Mouse (Mus musculus) kidney, postnatal 0 days (tissue): ENCODE measurements around the gene Ints1. TPM values are rescaled to one million over a fixed set of nuclear protein-coding genes. Genes with fewer than 3 reads are reported as not detected.

Experiments used
- ATAC-seq: fragments of 200-750 bp; cut with Nextera tagmentation; replicated peaks from 2 replicates; pipeline ENCODE4 v1.8.0; 2017; ENCODE audit warnings: low read depth, moderate number of reproducible peaks, moderate TSS enrichment, moderate library complexity; ENCODE audit not compliant: low FRiP score
- DNase-seq: peaks from one replicate; pipeline ENCODE4 v3.0.0-alpha.2; 2016; ENCODE audit warnings: low spot score
- H3K27ac ChIP-seq: fragments of 300-500 bp; sonication (generic); 2 replicates; pipeline ENCODE4 v1.5.1; 2014; ENCODE audit warnings: mild to moderate bottlenecking
- H3K27me3 ChIP-seq: fragments of 300-500 bp; sonication (generic); 2 replicates; pipeline ENCODE4 v1.6.1; 2014; ENCODE audit warnings: low read length, mixed read lengths; ENCODE audit not compliant: insufficient read depth
- H3K36me3 ChIP-seq: fragments of 300-500 bp; sonication (generic); 2 replicates; pipeline ENCODE4 v1.6.1; 2014; ENCODE audit warnings: low read length, mixed read lengths; ENCODE audit not compliant: insufficient read depth
- H3K4me1 ChIP-seq: fragments of 300-500 bp; sonication (generic); replicated peaks from 2 replicates; pipeline ENCODE4 v1.6.1; 2014; ENCODE audit warnings: antibody characterized with exemption, low read length, mixed read lengths; ENCODE audit not compliant: insufficient read depth
- H3K4me2 ChIP-seq: fragments of 300-500 bp; sonication (generic); 2 replicates; pipeline ENCODE4 v1.6.1; 2014; ENCODE audit warnings: mild to moderate bottlenecking, low read length, moderate library complexity, mixed read lengths
- H3K4me3 ChIP-seq: fragments of 300-500 bp; sonication (generic); replicated peaks from 2 replicates; pipeline ENCODE4 v1.5.1; 2014; ENCODE audit warnings: low read depth, low read length
- H3K9ac ChIP-seq: fragments of 300-500 bp; sonication (generic); 2 replicates; pipeline ENCODE4 v1.6.1; 2014; ENCODE audit warnings: low read depth, low read length
- H3K9me3 ChIP-seq: fragments of 300-500 bp; sonication (generic); replicated peaks from 2 replicates; pipeline ENCODE4 v1.6.1; 2016; ENCODE audit warnings: low read length, inconsistent platforms, mixed read lengths
- CTCF ChIP-seq: IDR thresholded peaks from 2 replicates; pipeline ENCODE4 v1.5.1; 2016; ENCODE audit warnings: antibody characterized with exemption, low read depth, mild to moderate bottlenecking, moderate library complexity
- WGBS: fragments of 180-500 bp; shearing (Covaris S2); extraction: QIAGEN DNeasy Blood & Tissue Kit; methylation state at CpG from one replicate; pipeline ENCODE4 v1.1.7; 2014; 5-methylcytosine and 5-hydroxymethylcytosine counted together
- polyA plus RNA-seq: library from polyadenylated mRNA; unstranded; fragments of >200 nt; fragmentation: Nextera tagmentation; extraction: Ambion mirVana; gene quantifications from 2 replicates; pipeline ENCODE4 v1.2.1, GENCODE M21; 2015

The Ints1 gene
- polyA plus RNA-seq, 1 experiment from 2014 or later: 17.9 TPM

DNA sequence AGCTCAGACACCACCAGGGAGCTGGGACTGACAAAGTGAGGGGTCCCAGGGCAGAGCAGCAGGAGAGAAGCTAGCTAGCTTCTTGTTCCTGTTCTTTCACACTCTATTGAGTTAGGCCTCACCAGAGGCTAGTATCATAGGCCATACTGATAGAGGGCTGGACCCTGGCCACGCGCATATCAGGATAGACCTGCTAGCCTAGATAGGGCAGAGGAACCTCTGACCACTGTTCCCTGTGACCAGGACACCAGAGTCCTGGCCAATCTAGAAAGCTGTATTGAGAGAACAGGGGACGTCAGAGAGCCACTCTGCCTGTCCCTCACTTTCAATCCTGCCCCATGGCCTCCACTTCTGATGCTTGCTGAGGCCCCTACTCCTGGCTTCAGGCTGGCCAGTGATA is 42.6 kb upstream of the Ints1 start:
- peaks cover 4% of the 10 kb centered on the region; the same call in 1 of the 2 replicates for H3K36me3 ChIP-seq
- 86% methylated on average over 3 of the region's 3 CpGs for WGBS
- H3K4me1 ChIP-seq: no peaks in the 10 kb centered on the region
- TF ChIP-seq CTCF: no peak
- no peak overlapping the region for H3K4me2 ChIP-seq
- no peaks in the 10 kb centered on the region for H3K27me3 ChIP-seq
- no peak overlapping the region for H3K9ac ChIP-seq
- ATAC-seq (no peak), DNase-seq (no peak)
- no peak overlapping the region for H3K27ac ChIP-seq
- no peaks in the 10 kb centered on the region for H3K9me3 ChIP-seq
- no peak overlapping the region for H3K4me3 ChIP-seq

GRCm38 (mm10) chr5:139817292-139817691 is 41.8 kb upstream of the Ints1 start:
- no peak for ATAC-seq
- Histone ChIP-seq H3K9ac (no peak overlapping the region), H3K4me2 (no peak overlapping the region), H3K4me3 (no peak overlapping the region), H3K36me3 (peaks cover 2% of the 10 kb centered on the region; the same call in 1 of the 2 replicates), H3K27ac (no peak overlapping the region), H3K4me1 (no peaks in the 10 kb centered on the region), H3K27me3 (no peaks in the 10 kb centered on the region), H3K9me3 (no peaks in the 10 kb centered on the region)
- TF ChIP-seq CTCF: peak; percentile 83
- no peak for DNase-seq
- 0% methylated on average over 1 of the region's 1 CpGs for WGBS

DNA sequence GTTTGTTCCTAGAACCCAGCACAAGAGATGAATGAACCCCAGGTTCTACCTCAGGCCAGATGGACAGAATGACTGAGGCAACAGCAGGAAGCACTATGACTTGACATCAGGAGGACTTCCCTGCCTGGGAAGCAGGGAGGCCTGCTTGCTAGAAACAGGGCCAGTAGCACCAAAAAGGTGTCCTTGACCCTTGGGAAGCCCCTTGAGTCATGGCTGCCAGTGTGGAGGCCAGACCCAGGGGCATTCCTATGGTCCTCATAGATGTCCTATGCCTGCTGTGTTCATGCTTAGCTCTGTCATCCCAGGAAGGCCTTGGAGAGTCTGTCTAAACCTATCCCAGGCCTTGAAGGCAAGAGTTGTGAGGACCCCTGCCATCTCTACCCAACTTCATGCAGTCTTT is 41.0 kb upstream of the Ints1 start:
- no peak for TF ChIP-seq CTCF
- Histone ChIP-seq H3K4me1 (no peaks in the 10 kb centered on the region), H3K36me3 (no peaks in the 10 kb centered on the region), H3K27ac (no peak overlapping the region), H3K9ac (no peak overlapping the region), H3K27me3 (no peaks in the 10 kb centered on the region), H3K4me3 (no peak overlapping the region), H3K4me2 (no peak overlapping the region), H3K9me3 (no peaks in the 10 kb centered on the region)
- ATAC-seq (no peak), DNase-seq (no peak)

DNA sequence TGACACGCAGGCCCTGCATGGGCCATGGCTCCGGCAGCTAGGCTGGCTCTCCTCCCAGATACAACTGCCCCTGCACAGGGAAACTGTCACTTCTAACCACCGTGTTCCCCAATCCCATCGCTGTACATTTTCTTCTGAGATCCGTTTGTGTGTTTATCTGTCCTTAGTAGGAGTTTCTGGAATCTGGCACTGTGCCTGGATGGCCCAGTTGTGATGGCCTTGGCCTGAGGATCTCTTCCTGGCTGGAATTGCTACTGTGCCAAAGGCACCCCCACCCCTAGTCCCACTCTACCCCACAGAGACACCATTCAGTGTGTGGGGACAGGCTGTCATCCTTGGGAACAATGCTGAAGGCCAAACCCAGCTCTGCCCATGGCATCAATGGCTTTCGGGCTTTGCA is 40.5 kb upstream of the Ints1 start:
- H3K4me2 ChIP-seq: no peak overlapping the region
- no peak overlapping the region for H3K9ac ChIP-seq
- no peak for DNase-seq
- ATAC-seq: no peak
- H3K36me3 ChIP-seq: no peaks in the 10 kb centered on the region
- H3K27me3 ChIP-seq: no peaks in the 10 kb centered on the region
- no peak overlapping the region for H3K27ac ChIP-seq
- no peak overlapping the region for H3K4me3 ChIP-seq
- TF ChIP-seq CTCF: no peak
- 59% methylated on average over 6 of the region's 6 CpGs for WGBS
- no peaks in the 10 kb centered on the region for H3K4me1 ChIP-seq
- no peaks in the 10 kb centered on the region for H3K9me3 ChIP-seq

- TF ChIP-seq CTCF: no peak
- Histone ChIP-seq H3K27ac (no peak overlapping the region; the same call in 1 of the 2 replicates), H3K4me1 (no peaks in the 10 kb centered on the region), H3K9me3 (no peaks in the 10 kb centered on the region), H3K27me3 (no peaks in the 10 kb centered on the region), H3K36me3 (no peaks in the 10 kb centered on the region), H3K4me3 (peak overlapping the region; percentile 17), H3K9ac (peak overlapping the region; percentile 50), H3K4me2 (peak overlapping the region; percentile 32)
- peak; percentile 80 for ATAC-seq
- DNase-seq: no peak
- WGBS: 7% methylated on average over 13 of the region's 13 CpGs
Observed at GRCm38 (mm10) chr5:139813963-139814381, 38.5 kb upstream of the Ints1 start.

GRCm38 (mm10) chr5:139813126-139813490 is 37.6 kb upstream of the Ints1 start:
- no peaks in the 10 kb centered on the region for H3K9me3 ChIP-seq
- no peak overlapping the region for H3K4me3 ChIP-seq
- 27% methylated on average over 10 of the region's 10 CpGs for WGBS
- H3K4me1 ChIP-seq: no peaks in the 10 kb centered on the region
- DNase-seq (no peak), ATAC-seq (no peak)
- no peak overlapping the region; the same call in 1 of the 2 replicates for H3K9ac ChIP-seq
- H3K27me3 ChIP-seq: no peaks in the 10 kb centered on the region
- H3K4me2 ChIP-seq: peak overlapping the region; percentile 32; the same call in 1 of the 2 replicates
- H3K27ac ChIP-seq: no peak overlapping the region
- no peak for TF ChIP-seq CTCF
- no peaks in the 10 kb centered on the region for H3K36me3 ChIP-seq
